Mouse (Mus musculus) heart, embryonic 13.5 days (tissue): ENCODE measurements around the gene R3hdm1. TPM values are rescaled to one million over a fixed set of nuclear protein-coding genes. Genes with fewer than 3 reads are reported as not detected.
A peak's percentile ranks its signal among the peaks of the same experiment; 100 is the strongest.
"Not testable (repeated sequence)": the region's sequence is repeated elsewhere in the genome, so short reads cannot be mapped to it uniquely, and the experiment has no call there.

ENCODE experiments used
- ATAC-seq: fragments of 200-750 bp; cut with Nextera tagmentation; 2 replicates; pipeline ENCODE4 v1.8.0; 2017; ENCODE audit warnings: moderate TSS enrichment; ENCODE audit not compliant: insufficient number of reproducible peaks, low FRiP score, low TSS enrichment; ENCODE audit errors: extremely low read depth
- H3K27ac ChIP-seq: fragments of 300-500 bp; sonication (generic); replicated peaks from 2 replicates; pipeline ENCODE4 v1.5.1; 2015; ENCODE audit warnings: moderate library complexity, mild to moderate bottlenecking, inconsistent platforms
- H3K27me3 ChIP-seq: fragments of 300-500 bp; sonication (generic); replicated peaks from 2 replicates; pipeline ENCODE4 v1.6.1; 2015; ENCODE audit warnings: mild to moderate bottlenecking, inconsistent platforms
- H3K36me3 ChIP-seq: fragments of 300-500 bp; sonication (generic); 2 replicates; pipeline ENCODE4 v1.6.1; 2015; ENCODE audit warnings: mild to moderate bottlenecking, inconsistent platforms
- H3K4me1 ChIP-seq: fragments of 300-500 bp; sonication (generic); 2 replicates; pipeline ENCODE4 v1.6.1; 2015; ENCODE audit warnings: inconsistent platforms
- H3K4me2 ChIP-seq: fragments of 300-500 bp; sonication (generic); 2 replicates; pipeline ENCODE4 v1.6.1; 2015; ENCODE audit warnings: inconsistent platforms, mild to moderate bottlenecking, moderate library complexity
- H3K4me3 ChIP-seq: fragments of 300-500 bp; sonication (generic); 2 replicates; pipeline ENCODE4 v1.5.1; 2015; ENCODE audit warnings: moderate library complexity, mild to moderate bottlenecking, inconsistent platforms
- H3K9ac ChIP-seq: fragments of 300-500 bp; sonication (generic); 2 replicates; pipeline ENCODE4 v1.6.1; 2015; ENCODE audit warnings: inconsistent platforms, mild to moderate bottlenecking, moderate library complexity
- H3K9me3 ChIP-seq: fragments of 300-500 bp; sonication (generic); 2 replicates; pipeline ENCODE4 v1.6.1; 2016; ENCODE audit warnings: inconsistent platforms
- WGBS: fragments of 180-500 bp; shearing (Covaris S2); methylation state at CpG from one replicate; pipeline ENCODE4 v1.1.7; 2015; ENCODE audit warnings: mixed read lengths; 5-methylcytosine and 5-hydroxymethylcytosine counted together
- polyA plus RNA-seq: library from polyadenylated mRNA; unstranded; fragments of >200 nt; fragmentation: Nextera tagmentation; extraction: Ambion mirVana; gene quantifications from 2 replicates; pipeline ENCODE4 v1.2.1, GENCODE M21; 2015

Gene R3hdm1
- polyA plus RNA-seq, 1 experiment from 2014 or later, result 49.0 TPM

DNA sequence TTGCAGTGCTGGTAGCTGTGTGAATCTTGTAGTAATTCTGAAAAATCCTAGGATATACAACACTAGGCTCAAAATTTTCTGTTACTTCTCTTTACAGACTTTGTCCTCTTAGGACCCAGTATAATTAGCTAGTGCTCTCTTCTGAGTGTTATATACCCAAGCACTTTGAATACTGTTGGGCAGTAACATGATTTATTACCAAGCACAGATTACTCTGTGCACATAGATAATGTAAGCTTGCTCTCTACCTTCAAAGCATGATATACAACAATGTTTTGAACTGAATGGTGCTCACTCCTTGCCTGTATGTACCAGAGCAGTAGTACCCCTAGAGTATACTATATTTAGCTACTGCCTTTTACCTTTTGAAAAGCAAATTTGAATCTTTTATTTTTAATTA lies 33.1 kb downstream of the R3hdm1 start:
- not testable (repeated sequence) for H3K4me2 ChIP-seq, ATAC-seq, H3K27me3 ChIP-seq, H3K4me1 ChIP-seq, H3K27ac ChIP-seq, H3K9me3 ChIP-seq, H3K36me3 ChIP-seq, H3K4me3 ChIP-seq, H3K9ac ChIP-seq

- no peaks in the 10 kb centered on the region for H3K27me3 ChIP-seq
- no peak overlapping the region for H3K27ac ChIP-seq
- no peaks in the 10 kb centered on the region for H3K9me3 ChIP-seq
- no peak overlapping the region for H3K4me3 ChIP-seq
- peaks cover 3% of the 10 kb centered on the region; the same call in 1 of the 2 replicates for H3K4me1 ChIP-seq
- no peak overlapping the region for H3K9ac ChIP-seq
- ATAC-seq, result no peak
- H3K4me2 ChIP-seq, result no peak overlapping the region
- no peaks in the 10 kb centered on the region for H3K36me3 ChIP-seq
These were observed 37.9 kb downstream of the R3hdm1 start for GRCm38 (mm10) chr1:128141039-128141438.

DNA sequence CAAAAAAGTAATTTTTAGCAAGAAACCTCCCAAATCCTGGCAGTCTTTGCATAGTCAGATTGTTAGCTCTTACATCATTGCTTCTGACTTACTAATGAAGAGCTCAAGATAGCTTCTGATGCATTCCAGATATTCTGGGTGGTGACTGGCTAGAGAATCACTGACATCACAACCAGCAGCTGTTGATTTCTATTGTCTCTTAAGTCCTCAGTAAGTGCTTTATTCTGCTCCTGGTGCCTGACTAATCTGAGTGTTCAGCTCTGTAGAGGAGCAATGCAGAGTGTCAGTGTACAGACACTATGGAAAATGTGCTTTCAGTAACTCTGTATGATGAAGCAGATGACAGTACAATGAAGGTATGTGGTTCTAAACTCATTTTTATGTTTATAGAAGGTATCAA lies 38.6 kb downstream of the R3hdm1 start:
- Histone ChIP-seq H3K4me2 (no peak overlapping the region), H3K36me3 (no peaks in the 10 kb centered on the region)
- ATAC-seq, result no peak

GRCm38 (mm10) chr1:128166956-128167355 lies 63.9 kb downstream of the R3hdm1 start:
- Histone ChIP-seq H3K4me2 (no peak overlapping the region), H3K36me3 (0 out of 2 replicates have a peak, but pooled peaks cover 2% of the 10 kb centered on the region), H3K9me3 (no peaks in the 10 kb centered on the region), H3K27me3 (no peaks in the 10 kb centered on the region), H3K4me1 (no peaks in the 10 kb centered on the region), H3K27ac (no peak overlapping the region), H3K4me3 (no peak overlapping the region), H3K9ac (no peak overlapping the region)
- WGBS, result 96% methylated on average over 1 of the region's 1 CpGs
- ATAC-seq, result no peak

More for the DNA sequence above, 38.6 kb downstream of the R3hdm1 start:
- peaks cover 3% of the 10 kb centered on the region; the same call in 1 of the 2 replicates for H3K4me1 ChIP-seq
- no peak overlapping the region for H3K4me3 ChIP-seq
- H3K9ac ChIP-seq, result no peak overlapping the region
- H3K27ac ChIP-seq, result no peak overlapping the region
- no peaks in the 10 kb centered on the region for H3K9me3 ChIP-seq
- no peaks in the 10 kb centered on the region for H3K27me3 ChIP-seq

DNA sequence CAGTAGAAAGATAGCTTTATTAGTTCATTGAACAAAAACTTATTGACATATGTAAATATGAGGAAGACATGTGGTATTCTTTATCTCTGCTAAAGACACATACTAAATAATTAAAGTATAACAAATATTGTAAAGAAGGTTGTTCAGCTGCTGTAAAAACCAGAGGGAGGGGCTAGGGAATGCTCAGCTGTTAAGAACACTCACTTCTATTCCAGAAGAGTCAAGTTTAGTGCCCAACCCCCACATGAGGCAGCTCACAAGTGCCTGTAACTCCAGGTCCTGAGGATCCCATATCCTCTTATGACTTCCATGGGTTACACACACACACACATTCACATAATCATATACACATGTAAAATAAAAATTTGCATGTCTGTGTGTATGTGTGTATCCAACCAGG lies 67.0 kb downstream of the R3hdm1 start:
- H3K4me1 ChIP-seq, result no peaks in the 10 kb centered on the region
- no peaks in the 10 kb centered on the region for H3K9me3 ChIP-seq
- ATAC-seq, result no peak
- no peaks in the 10 kb centered on the region for H3K27me3 ChIP-seq
- H3K27ac ChIP-seq, result no peak overlapping the region
- H3K9ac ChIP-seq, result no peak overlapping the region
- H3K4me3 ChIP-seq, result no peak overlapping the region
- H3K36me3 ChIP-seq, result peaks cover 7% of the 10 kb centered on the region
- H3K4me2 ChIP-seq, result no peak overlapping the region

DNA sequence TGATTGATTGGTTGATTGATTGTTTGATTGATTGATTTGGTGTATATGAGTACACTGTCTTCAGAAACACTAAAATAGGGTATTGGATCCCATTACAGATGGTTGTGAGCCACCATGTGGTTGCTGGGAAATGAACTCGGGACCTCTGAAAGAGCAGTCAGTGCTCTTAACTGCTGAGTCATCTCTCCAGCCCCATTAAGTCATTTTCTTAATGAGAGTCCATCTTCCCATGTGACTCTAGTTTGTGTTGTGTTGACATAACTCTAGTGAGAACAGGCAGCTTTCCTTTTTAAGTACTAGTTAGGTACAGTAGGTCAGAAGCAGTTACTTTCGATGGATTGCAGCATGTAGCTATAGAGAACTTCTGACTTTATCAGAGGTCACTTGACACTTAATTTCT lies 88.3 kb downstream of the R3hdm1 start:
- peaks cover 71% of the 10 kb centered on the region for H3K36me3 ChIP-seq
- 79% methylated on average over 2 of the region's 2 CpGs for WGBS
- no peak for ATAC-seq

GRCm38 (mm10) chr1:128192369-128192768 lies 89.3 kb downstream of the R3hdm1 start:
- H3K36me3 ChIP-seq, result peaks cover 70% of the 10 kb centered on the region
- no peak overlapping the region for H3K9ac ChIP-seq
- no peaks in the 10 kb centered on the region for H3K27me3 ChIP-seq
- no peak for ATAC-seq
- no peak overlapping the region for H3K4me2 ChIP-seq
- no peaks in the 10 kb centered on the region for H3K4me1 ChIP-seq
- H3K27ac ChIP-seq, result no peak overlapping the region
- H3K9me3 ChIP-seq, result no peaks in the 10 kb centered on the region
- WGBS, result 76% methylated on average over 7 of the region's 7 CpGs
- H3K4me3 ChIP-seq, result no peak overlapping the region

More for the DNA sequence above, 88.3 kb downstream of the R3hdm1 start:
- Histone ChIP-seq H3K4me1 (no peaks in the 10 kb centered on the region), H3K9me3 (no peaks in the 10 kb centered on the region), H3K27me3 (no peaks in the 10 kb centered on the region), H3K4me3 (no peak overlapping the region), H3K9ac (no peak overlapping the region), H3K27ac (no peak overlapping the region), H3K4me2 (no peak overlapping the region)

DNA sequence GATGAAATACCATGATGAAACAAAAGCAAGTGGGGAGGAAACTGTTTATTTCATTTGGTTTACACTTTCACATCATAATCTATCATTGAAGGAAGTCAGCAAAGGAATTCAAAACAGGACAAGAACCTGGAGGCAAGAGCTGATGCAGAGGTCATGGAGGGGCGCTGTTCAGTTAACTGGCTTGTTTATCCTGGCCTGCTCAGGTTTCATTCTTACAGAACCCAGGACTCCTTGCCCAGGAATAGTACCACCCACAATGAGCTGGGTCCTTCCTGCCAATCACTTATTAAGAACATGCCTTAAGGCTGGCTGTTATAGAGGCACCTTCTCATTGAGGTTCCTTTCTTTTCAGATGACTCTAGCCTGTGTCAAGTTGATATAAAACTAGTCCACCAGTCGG lies 90.9 kb downstream of the R3hdm1 start:
- H3K9me3 ChIP-seq, result no peaks in the 10 kb centered on the region
- no peak for ATAC-seq
- H3K27me3 ChIP-seq, result no peaks in the 10 kb centered on the region
- peaks cover 8% of the 10 kb centered on the region for H3K4me1 ChIP-seq
- H3K36me3 ChIP-seq, result peaks cover 68% of the 10 kb centered on the region
- H3K9ac ChIP-seq, result no peak overlapping the region
- no peak overlapping the region for H3K4me2 ChIP-seq
- H3K27ac ChIP-seq, result no peak overlapping the region
- 60% methylated on average over 2 of the region's 2 CpGs for WGBS
- H3K4me3 ChIP-seq, result no peak overlapping the region

DNA sequence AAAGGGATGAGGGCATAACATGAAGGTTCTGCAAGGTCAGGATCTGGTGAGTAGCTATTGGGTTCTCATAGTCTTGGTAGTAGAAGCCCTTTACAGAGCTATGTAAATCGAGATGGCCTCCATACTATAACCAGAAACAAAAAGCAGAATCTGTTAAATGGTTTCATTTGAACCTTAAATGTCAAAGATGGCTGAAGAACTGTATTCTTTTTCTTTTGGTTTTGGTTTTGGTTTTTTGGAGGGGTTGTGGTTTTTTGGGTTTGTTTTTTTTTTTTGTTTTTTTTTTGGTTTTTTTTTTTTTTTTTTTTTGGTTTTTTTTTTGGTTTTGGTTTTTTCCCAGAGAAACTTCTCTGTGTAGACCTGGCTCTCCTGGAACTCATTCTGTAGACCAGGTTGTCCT lies 94.3 kb downstream of the R3hdm1 start:
- H3K9ac ChIP-seq, result no peak overlapping the region
- H3K9me3 ChIP-seq, result no peaks in the 10 kb centered on the region
- 80% methylated on average over 1 of the region's 1 CpGs for WGBS
- no peaks in the 10 kb centered on the region for H3K27me3 ChIP-seq
- no peak overlapping the region for H3K27ac ChIP-seq
- ATAC-seq, result no peak
- H3K4me1 ChIP-seq, result peaks cover 8% of the 10 kb centered on the region
- H3K36me3 ChIP-seq, result peaks cover 61% of the 10 kb centered on the region
- H3K4me2 ChIP-seq, result no peak overlapping the region
- H3K4me3 ChIP-seq, result no peak overlapping the region

GRCm38 (mm10) chr1:128213261-128213660 lies 110.2 kb downstream of the R3hdm1 start:
- 38% methylated on average over 5 of the region's 5 CpGs for WGBS
- Histone ChIP-seq H3K9me3 (no peaks in the 10 kb centered on the region), H3K4me2 (no peak overlapping the region), H3K9ac (no peak overlapping the region), H3K27ac (peak overlapping the region; percentile 42), H3K36me3 (peaks cover 44% of the 10 kb centered on the region), H3K4me1 (peaks cover 8% of the 10 kb centered on the region), H3K4me3 (no peak overlapping the region), H3K27me3 (no peaks in the 10 kb centered on the region)
- ATAC-seq, result no peak

DNA sequence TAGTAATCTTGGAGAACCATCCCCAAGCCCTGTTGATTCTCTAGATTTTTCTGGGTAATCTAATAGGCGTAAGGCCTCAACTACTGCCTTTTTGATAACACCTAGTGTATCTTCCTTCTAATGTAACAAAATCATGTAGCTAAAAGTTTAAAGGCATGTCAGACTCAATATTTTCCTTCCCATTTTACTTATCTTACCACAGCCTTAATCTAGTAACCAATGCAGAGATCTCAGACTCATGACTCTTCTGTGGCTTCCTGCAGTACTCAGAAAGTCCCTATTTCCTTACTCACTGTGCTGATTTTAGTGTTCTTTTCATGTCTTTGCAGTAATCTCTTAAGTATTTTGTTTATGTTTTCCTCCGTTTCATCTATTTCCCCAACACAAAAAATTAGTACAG lies 118.8 kb downstream of the R3hdm1 start:
- H3K4me3 ChIP-seq, result no peak overlapping the region
- H3K9ac ChIP-seq, result no peak overlapping the region
- H3K27me3 ChIP-seq, result no peaks in the 10 kb centered on the region
- H3K36me3 ChIP-seq, result peaks cover 66% of the 10 kb centered on the region
- no peaks in the 10 kb centered on the region for H3K4me1 ChIP-seq
- no peak overlapping the region for H3K27ac ChIP-seq
- 95% methylated on average over 2 of the region's 2 CpGs for WGBS
- ATAC-seq, result no peak
- no peaks in the 10 kb centered on the region for H3K9me3 ChIP-seq
- no peak overlapping the region for H3K4me2 ChIP-seq

DNA sequence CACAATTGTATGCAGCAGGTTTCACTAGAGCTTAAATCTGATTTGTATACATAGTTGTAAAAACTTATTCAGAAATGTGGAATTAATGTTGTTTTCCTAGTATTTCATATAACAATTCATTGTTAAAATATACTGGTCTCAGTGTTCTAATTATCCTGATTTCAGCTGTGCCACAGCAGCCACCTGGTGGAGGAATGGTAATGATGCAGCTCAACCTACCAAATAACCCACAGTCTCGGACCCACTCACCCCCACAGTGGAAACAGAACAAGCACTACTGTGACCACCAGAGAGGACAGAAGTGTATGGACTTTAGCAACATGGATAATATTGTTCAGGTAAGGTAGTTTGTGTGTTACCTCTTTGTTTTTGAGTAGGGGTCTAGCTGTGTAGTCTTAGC lies 120.2 kb downstream of the R3hdm1 start:
- Histone ChIP-seq H3K36me3 (peaks cover 69% of the 10 kb centered on the region), H3K4me2 (no peak overlapping the region), H3K9me3 (no peaks in the 10 kb centered on the region), H3K4me1 (no peaks in the 10 kb centered on the region), H3K27me3 (no peaks in the 10 kb centered on the region), H3K27ac (no peak overlapping the region), H3K4me3 (no peak overlapping the region), H3K9ac (no peak overlapping the region)
- WGBS, result 63% methylated on average over 1 of the region's 1 CpGs
- ATAC-seq, result no peak

- Histone ChIP-seq H3K27me3 (no peaks in the 10 kb centered on the region), H3K9ac (no peak overlapping the region), H3K27ac (no peak overlapping the region), H3K4me2 (no peak overlapping the region), H3K4me1 (no peaks in the 10 kb centered on the region), H3K9me3 (no peaks in the 10 kb centered on the region), H3K4me3 (no peak overlapping the region), H3K36me3 (peaks cover 84% of the 10 kb centered on the region)
- WGBS, result 95% methylated on average over 4 of the region's 4 CpGs
- no peak for ATAC-seq
These were observed 132.1 kb downstream of the R3hdm1 start for GRCm38 (mm10) chr1:128235181-128235580.
